23 mouse cellular contexts compared by ENCODE assay signal in genomic region chr17:43897346-43897745, GRCm38 (mm10).
"Had no signal": no experiment of that assay in that cellular context is flagged by ENCODE, and none has a peak within 500 bp of the region (broad histone marks: within the 10 kb centered on the region; RNA-seq: fewer than 3 reads in every experiment).

No protein-coding gene starts in this region.

- DNase-seq: forebrain, postnatal 0 days; gastrocnemius, postnatal 25 days; heart, adult 2 months; heart, postnatal 10 days; heart, postnatal 4 days; kidney, adult 18-20 months; kidney, adult 8-10 months; kidney, postnatal 10 days; kidney, postnatal 25 days; kidney, postnatal 4 days; layer of hippocampus, postnatal 36 days; left cerebral cortex, postnatal 4 days had no signal

- H3K4me3 ChIP-seq: heart, adult 2 months; heart, embryonic 12.5 days; hindbrain, embryonic 10.5 days; hindbrain, embryonic 12.5 days; intestine, embryonic 15.5 days; layer of hippocampus, adult 2 months; limb, embryonic 13.5 days; limb, embryonic 15.5 days had no signal

- H3K4me2 ChIP-seq: heart, embryonic 12.5 days; hindbrain, embryonic 12.5 days; hindbrain, embryonic 14.5 days; intestine, embryonic 15.5 days; limb, embryonic 13.5 days; limb, embryonic 15.5 days had no signal

- H3K4me1 ChIP-seq: hindbrain, embryonic 10.5 days; hindbrain, embryonic 12.5 days; intestine, embryonic 15.5 days; limb, embryonic 15.5 days had no signal

- H3K9ac ChIP-seq: forebrain, postnatal 0 days; heart, embryonic 12.5 days; hindbrain, embryonic 12.5 days; hindbrain, embryonic 14.5 days; intestine, embryonic 15.5 days; limb, embryonic 13.5 days; limb, embryonic 15.5 days had no signal

- H3K27ac ChIP-seq: heart, adult 2 months; hindbrain, embryonic 10.5 days; hindbrain, embryonic 12.5 days; hindbrain, embryonic 14.5 days; intestine, embryonic 15.5 days; layer of hippocampus, adult 2 months; limb, embryonic 13.5 days; limb, embryonic 15.5 days had no signal

- ATAC-seq: forebrain, postnatal 0 days; hindbrain, embryonic 16.5 days; inflammation-experienced regulatory T-cells, adult 6 months; intestine, embryonic 15.5 days; intestine, postnatal 0 days had no signal

- H3K9me3 ChIP-seq: heart, embryonic 12.5 days; hindbrain, embryonic 10.5 days; hindbrain, embryonic 12.5 days; intestine, embryonic 15.5 days; limb, embryonic 13.5 days; limb, embryonic 15.5 days had no signal

- H3K27me3 ChIP-seq: heart, embryonic 12.5 days; hindbrain, embryonic 12.5 days; intestine, embryonic 15.5 days; limb, embryonic 13.5 days; limb, embryonic 15.5 days had no signal

- H3K36me3 ChIP-seq: heart, embryonic 12.5 days; hindbrain, embryonic 10.5 days; hindbrain, embryonic 12.5 days; intestine, embryonic 15.5 days; limb, embryonic 13.5 days; limb, embryonic 15.5 days had no signal
